Mouse (Mus musculus) heart, postnatal 0 days (tissue): ENCODE results near the gene Emx2. TPM values are rescaled to one million over a fixed set of nuclear protein-coding genes. Genes with fewer than 3 reads are reported as not detected.

ENCODE experiments used
- ATAC-seq: fragments of 200-750 bp; cut with Nextera tagmentation; 2 replicates; pipeline ENCODE4 v1.8.0; 2017; ENCODE audit warnings: low read depth, moderate number of reproducible peaks, moderate library complexity; ENCODE audit not compliant: insufficient read depth
- DNase-seq: peaks from one replicate; pipeline ENCODE4 v3.0.0-alpha.2; 2016; ENCODE audit warnings: low spot score
- H3K27ac ChIP-seq: fragments of 300-500 bp; sonication (generic); 2 replicates; pipeline ENCODE4 v1.5.1; 2014; ENCODE audit warnings: low read depth, mild to moderate bottlenecking
- H3K27me3 ChIP-seq: fragments of 300-500 bp; sonication (generic); 2 replicates; pipeline ENCODE4 v1.6.1; 2014; ENCODE audit warnings: low read length, mixed read lengths; ENCODE audit not compliant: control insufficient read depth, insufficient read depth
- H3K36me3 ChIP-seq: fragments of 300-500 bp; sonication (generic); replicated peaks from 2 replicates; pipeline ENCODE4 v1.6.1; 2014; ENCODE audit warnings: low read length, mixed read lengths; ENCODE audit not compliant: control insufficient read depth, insufficient read depth
- H3K4me1 ChIP-seq: fragments of 300-500 bp; sonication (generic); 2 replicates; pipeline ENCODE4 v1.6.1; 2014; ENCODE audit warnings: antibody characterized with exemption; ENCODE audit not compliant: control insufficient read depth, insufficient read depth
- H3K4me2 ChIP-seq: fragments of 300-500 bp; sonication (generic); 2 replicates; pipeline ENCODE4 v1.6.1; 2014; ENCODE audit warnings: low read depth, mild to moderate bottlenecking, low read length, moderate library complexity
- H3K4me3 ChIP-seq: fragments of 300-500 bp; sonication (generic); 2 replicates; pipeline ENCODE4 v1.5.1; 2014; ENCODE audit warnings: low read depth, low read length
- H3K9ac ChIP-seq: fragments of 300-500 bp; sonication (generic); replicated peaks from 2 replicates; pipeline ENCODE4 v1.6.1; 2014; ENCODE audit warnings: low read depth, low read length, mixed read lengths
- H3K9me3 ChIP-seq: fragments of 300-500 bp; sonication (generic); replicated peaks from 2 replicates; pipeline ENCODE4 v1.6.1; 2016; ENCODE audit warnings: low read length; ENCODE audit not compliant: control insufficient read depth
- CTCF ChIP-seq: IDR thresholded peaks from 2 replicates; pipeline ENCODE4 v1.5.1; 2016; ENCODE audit warnings: antibody characterized with exemption, control low read depth, low read depth
- EP300 ChIP-seq: IDR thresholded peaks from 2 replicates; pipeline ENCODE4 v1.6.1; 2016; ENCODE audit warnings: antibody characterized with exemption, low read depth
- WGBS: fragments of 180-500 bp; shearing (Covaris S2); extraction: QIAGEN DNeasy Blood & Tissue Kit; methylation state at CpG from one replicate; pipeline ENCODE4 v1.1.7; 2014; 5-methylcytosine and 5-hydroxymethylcytosine counted together
- polyA plus RNA-seq: library from polyadenylated mRNA; unstranded; fragments of >200 nt; fragmentation: Nextera tagmentation; extraction: Ambion mirVana; gene quantifications from 2 replicates; pipeline ENCODE4 v1.2.1, GENCODE M21; 2015
- total RNA-seq: library from RNA; depleted of rRNA; stranded (reverse); fragments of >200 nt; gene quantifications from 2 replicates; pipeline ENCODE4 v1.2.3, GENCODE M21; 2014; ENCODE audit warnings: low replicate concordance

The Emx2 gene
- total and polyA plus RNA-seq, 2 experiments from 2014 or later: not detected

DNA sequence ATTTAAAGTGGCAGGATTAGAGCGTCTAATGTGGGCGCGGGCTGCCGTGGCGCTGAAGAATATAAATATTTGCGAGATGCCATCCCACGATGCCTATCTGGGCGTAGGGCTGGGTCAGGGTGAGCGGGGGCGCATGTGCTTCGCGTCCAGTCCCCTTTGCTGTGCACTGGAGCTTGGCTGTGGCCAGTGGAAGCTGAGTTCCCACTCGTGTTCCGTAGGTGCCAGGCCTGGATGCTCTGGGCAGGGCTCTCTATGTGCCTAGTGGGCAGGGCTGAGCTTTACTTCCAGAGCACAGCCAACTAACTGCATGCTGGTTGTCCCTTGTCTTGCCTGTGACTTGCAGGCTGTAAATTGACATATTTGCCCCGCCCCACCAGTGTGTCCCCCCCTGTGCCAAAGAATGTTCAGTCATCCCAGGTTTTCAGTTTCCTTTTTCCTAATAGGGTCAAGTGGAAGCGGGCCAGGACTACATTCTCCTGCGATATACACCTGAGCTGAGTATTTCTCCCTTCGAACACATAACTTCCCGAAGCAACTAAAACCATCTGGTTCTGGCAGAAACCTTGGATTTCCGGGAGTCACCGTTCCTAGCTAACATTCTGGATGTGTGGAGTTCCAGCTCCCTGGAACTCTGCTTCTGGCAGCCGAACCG is 9.4 kb downstream of the Emx2 start:
- TF ChIP-seq EP300 (no peak), CTCF (no peak)
- peak overlapping the region; percentile 6; the same call in 1 of the 2 replicates for H3K4me3 ChIP-seq
- no peak for DNase-seq
- no peaks in the 10 kb centered on the region for H3K9me3 ChIP-seq
- H3K27me3 ChIP-seq: peaks cover 100% of the 10 kb centered on the region
- H3K36me3 ChIP-seq: no peaks in the 10 kb centered on the region
- no peak overlapping the region for H3K27ac ChIP-seq
- WGBS: 2% methylated on average over 23 of the region's 23 CpGs
- H3K9ac ChIP-seq: no peak overlapping the region
- H3K4me2 ChIP-seq: 0 out of 2 replicates have a peak overlapping the region, but pooled peaks have one; percentile 12
- ATAC-seq: no peak
- no peaks in the 10 kb centered on the region; the same call in 1 of the 2 replicates for H3K4me1 ChIP-seq

DNA sequence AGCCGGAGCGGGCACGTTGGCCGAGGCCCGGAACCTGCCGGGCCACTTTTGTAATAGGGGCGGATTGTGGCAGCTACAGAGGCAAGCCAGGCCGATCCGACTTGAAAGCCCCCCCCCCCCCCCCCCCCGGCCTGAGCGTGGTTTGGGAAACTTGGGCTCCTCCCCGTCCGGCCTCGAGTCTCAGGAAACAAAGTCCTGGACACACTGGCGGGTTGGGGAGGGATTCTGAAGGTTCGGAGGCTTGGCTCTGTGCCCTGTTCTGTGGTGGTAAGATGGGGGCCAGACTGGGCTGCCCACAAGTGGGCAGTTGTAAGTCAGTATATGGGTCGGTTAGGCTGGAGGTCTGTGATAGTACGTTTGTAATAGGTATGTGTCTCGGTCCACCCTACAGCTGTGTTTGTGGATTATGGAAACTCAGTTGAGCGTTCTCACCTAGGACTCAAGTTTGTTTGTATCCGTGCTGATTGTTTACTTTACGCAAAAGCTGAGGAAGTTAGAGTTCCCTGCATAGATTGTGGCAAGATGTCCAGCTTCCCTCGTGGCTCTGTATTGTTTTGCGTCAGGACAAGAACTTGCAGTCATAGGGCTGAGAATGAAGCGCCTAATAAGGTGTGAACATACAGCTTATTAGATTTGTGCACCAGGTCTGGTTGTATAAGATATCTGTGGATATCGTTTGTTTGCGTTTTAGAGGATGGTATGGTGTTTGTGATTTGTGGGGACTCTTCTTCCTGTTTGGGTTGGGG is 10.1 kb downstream of the Emx2 start:
- 4% methylated on average over 24 of the region's 27 CpGs for WGBS
- Histone ChIP-seq H3K27me3 (peaks cover 100% of the 10 kb centered on the region), H3K4me3 (peak overlapping the region; percentile 6; the same call in 1 of the 2 replicates), H3K27ac (no peak overlapping the region), H3K4me1 (no peaks in the 10 kb centered on the region; the same call in 1 of the 2 replicates), H3K4me2 (0 out of 2 replicates have a peak overlapping the region, but pooled peaks have one; percentile 12), H3K9ac (no peak overlapping the region), H3K9me3 (no peaks in the 10 kb centered on the region), H3K36me3 (no peaks in the 10 kb centered on the region)
- DNase-seq (no peak), ATAC-seq (no peak)
- TF ChIP-seq EP300: no peak
- TF ChIP-seq CTCF: no peak

DNA sequence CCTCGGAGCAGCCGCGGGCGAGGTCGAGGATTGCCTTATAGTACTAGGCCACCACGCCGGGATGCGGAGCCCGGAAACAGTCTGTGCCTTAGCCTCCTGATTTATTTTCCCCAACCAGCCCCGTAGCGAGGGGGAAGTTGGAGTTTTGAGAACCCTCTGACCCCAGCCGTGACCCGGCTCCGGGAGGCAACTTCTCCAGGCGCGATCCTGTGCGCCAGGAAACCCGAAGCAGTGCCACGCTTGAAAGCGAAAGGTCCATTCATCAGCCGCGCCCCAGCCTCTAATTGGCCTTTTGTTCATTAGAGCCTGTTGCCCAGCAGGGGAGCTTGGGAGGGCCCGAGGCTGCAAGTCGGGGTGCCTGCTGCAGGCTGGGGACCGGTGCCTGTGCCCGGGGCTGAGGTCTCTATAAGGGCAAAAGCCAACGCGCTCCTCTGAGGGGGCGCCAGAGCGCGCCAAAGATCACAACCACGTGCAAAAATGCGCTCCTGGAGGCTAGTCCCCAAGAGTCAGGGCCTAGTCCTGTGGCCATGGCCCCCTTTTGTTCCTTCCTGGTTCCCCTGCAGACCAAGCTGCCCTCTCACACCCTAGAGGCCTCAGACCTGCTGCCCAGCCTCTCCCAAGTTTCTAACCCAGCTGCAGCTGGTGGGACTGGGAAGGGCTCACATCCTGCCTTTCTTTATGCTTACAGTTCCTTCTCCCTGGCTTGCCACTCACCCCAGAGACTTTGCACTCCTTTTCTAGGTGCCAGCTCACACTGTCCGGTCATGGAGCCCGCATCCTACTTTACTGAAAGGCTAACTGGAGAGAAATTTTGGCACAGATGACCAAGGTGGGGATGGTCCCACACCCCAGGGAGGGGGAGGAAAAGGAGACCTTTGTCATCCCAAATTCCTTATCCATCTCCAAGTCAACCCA is 11.1 kb downstream of the Emx2 start:
- H3K36me3 ChIP-seq: no peaks in the 10 kb centered on the region
- WGBS: 2% methylated on average over 35 of the region's 35 CpGs
- DNase-seq (no peak), ATAC-seq (0 out of 2 replicates have a peak, but pooled peaks have one; percentile 20)
- no peak for TF ChIP-seq CTCF
- no peak for TF ChIP-seq EP300
- no peak overlapping the region for H3K9ac ChIP-seq
- peak overlapping the region; percentile 35 for H3K4me3 ChIP-seq
- peak overlapping the region; percentile 49 for H3K4me2 ChIP-seq
- no peaks in the 10 kb centered on the region; the same call in 1 of the 2 replicates for H3K4me1 ChIP-seq
- no peaks in the 10 kb centered on the region for H3K9me3 ChIP-seq
- H3K27ac ChIP-seq: no peak overlapping the region
- H3K27me3 ChIP-seq: peaks cover 99% of the 10 kb centered on the region

DNA sequence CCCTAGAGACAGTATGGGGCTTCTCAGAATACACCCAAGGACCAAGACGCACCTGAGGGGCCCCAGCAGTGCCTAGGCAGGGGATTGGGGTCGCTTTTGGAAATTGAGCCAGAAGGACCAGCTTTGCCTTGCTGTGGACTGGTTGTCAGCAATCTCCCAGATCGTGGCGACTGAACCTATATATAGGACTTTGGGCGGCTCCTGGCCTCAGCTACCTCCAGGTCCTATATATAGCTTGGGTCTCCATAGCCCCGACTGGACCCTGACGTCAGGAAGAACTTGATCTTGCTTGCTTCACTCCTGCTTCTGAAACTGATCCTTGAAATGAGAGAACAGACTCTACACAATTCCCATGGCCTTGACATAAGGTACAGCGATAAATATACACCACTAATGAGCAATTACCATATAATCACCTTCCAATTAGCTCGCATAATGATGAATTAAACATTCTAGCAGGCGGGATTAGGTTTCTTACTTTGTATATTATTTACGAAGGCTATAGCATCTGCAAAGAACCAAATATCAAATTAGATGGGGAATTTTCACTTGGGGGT is 12.0 kb downstream of the Emx2 start:
- H3K9me3 ChIP-seq: no peaks in the 10 kb centered on the region
- ATAC-seq (no peak), DNase-seq (no peak)
- 12% methylated on average over 11 of the region's 11 CpGs for WGBS
- no peaks in the 10 kb centered on the region; the same call in 1 of the 2 replicates for H3K4me1 ChIP-seq
- H3K4me2 ChIP-seq: no peak overlapping the region
- H3K27me3 ChIP-seq: peaks cover 96% of the 10 kb centered on the region
- no peak overlapping the region for H3K27ac ChIP-seq
- no peak overlapping the region for H3K9ac ChIP-seq
- no peak overlapping the region for H3K4me3 ChIP-seq
- H3K36me3 ChIP-seq: no peaks in the 10 kb centered on the region
- TF ChIP-seq CTCF: no peak
- TF ChIP-seq EP300: no peak

DNA sequence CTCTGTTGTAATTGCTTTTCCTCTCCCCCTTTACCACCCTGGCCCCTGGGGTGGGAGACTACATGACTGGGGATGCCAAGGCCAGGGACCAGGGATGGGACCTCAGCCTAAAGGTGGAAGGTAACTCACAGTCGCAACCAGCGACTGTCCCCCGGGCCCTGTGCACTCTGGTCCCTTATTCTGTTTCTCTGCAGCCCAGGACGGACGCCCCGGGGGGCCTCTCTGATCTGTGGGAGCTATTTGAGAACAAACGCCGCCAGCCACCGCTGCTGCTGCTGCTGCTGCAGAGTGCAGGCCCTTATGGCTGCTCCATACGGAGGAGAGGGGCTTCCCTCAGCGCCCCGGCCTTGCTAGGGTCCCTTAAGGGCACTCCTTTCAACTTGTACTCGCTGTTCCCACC is 12.7 kb downstream of the Emx2 start:
- H3K4me1 ChIP-seq: no peaks in the 10 kb centered on the region; the same call in 1 of the 2 replicates
- DNase-seq: no peak
- no peaks in the 10 kb centered on the region for H3K9me3 ChIP-seq
- H3K27me3 ChIP-seq: peaks cover 88% of the 10 kb centered on the region
- H3K4me3 ChIP-seq: no peak overlapping the region
- no peak overlapping the region for H3K9ac ChIP-seq
- WGBS: under 1% methylated on average over 13 of the region's 13 CpGs
- H3K36me3 ChIP-seq: no peaks in the 10 kb centered on the region
- H3K27ac ChIP-seq: no peak overlapping the region
- TF ChIP-seq CTCF (no peak), EP300 (no peak)
- H3K4me2 ChIP-seq: no peak overlapping the region
- ATAC-seq: no peak
